Mouse (Mus musculus) CH12.LX (cell line): ENCODE measurements at regions not wholly inside any gene's neighbourhood (a gene's known extent, or its start where the extent isn't known, plus 50 kb on each side); places are given as distances from the start of the nearest gene placed in this dataset.

Experiments
- DNase-seq: peaks from one replicate; pipeline ENCODE4 v3.0.0-alpha.2; 2013; ENCODE audit errors: extremely low read depth
- H3K27ac ChIP-seq: 2 replicates; pipeline ENCODE4 v1.5.1; 2012; ENCODE audit warnings: low read depth, mild to moderate bottlenecking, control low read depth, moderate library complexity; ENCODE audit not compliant: insufficient read depth
- H3K27me3 ChIP-seq: replicated peaks from 2 replicates; pipeline ENCODE3; 2012; ENCODE audit warnings: inconsistent platforms
- H3K36me3 ChIP-seq, 2 experiments: replicated peaks in 1 of 2; 2 replicates each; pipeline versions ENCODE3 to v1.6.1; 2012; ENCODE audit warnings: inconsistent platforms in 1 of 2, low read length in 1 of 2, mild to moderate bottlenecking in 1 of 2, mixed read lengths in 1 of 2, moderate library complexity in 1 of 2; ENCODE audit not compliant: control insufficient read depth in 1 of 2, insufficient read depth in 1 of 2
- H3K4me1 ChIP-seq, 2 experiments: 2 replicates each; pipeline ENCODE4 v1.6.1; 2012; ENCODE audit warnings: inconsistent platforms in 1 of 2, moderate library complexity in 1 of 2; ENCODE audit not compliant: insufficient read depth in 2 of 2, control insufficient read depth in 1 of 2
- H3K4me2 ChIP-seq: 2 replicates; pipeline ENCODE4 v1.6.1; 2012; ENCODE audit warnings: low read depth, mild to moderate bottlenecking, control low read depth; ENCODE audit not compliant: poor library complexity, insufficient read depth, severe bottlenecking
- H3K4me3 ChIP-seq, 3 experiments: fragments of 150-350 bp in 1 of 3; sonication (generic) in 1 of 3; replicated peaks in 1 of 3; 2 replicates each; pipeline versions ENCODE3 to v1.5.1; 2011 to 2012; ENCODE audit warnings: low read depth in 2 of 3, low read length in 2 of 3, mild to moderate bottlenecking in 2 of 3, moderate library complexity in 2 of 3, control low read depth in 1 of 3, improper control_type of control experiment in 1 of 3, inconsistent platforms in 1 of 3, mixed read lengths in 1 of 3; ENCODE audit not compliant: poor library complexity in 1 of 3
- H3K79me2 ChIP-seq: replicated peaks from 2 replicates; pipeline ENCODE4 v1.6.1; 2012; ENCODE audit warnings: mild to moderate bottlenecking, moderate library complexity; ENCODE audit not compliant: control insufficient read depth, poor library complexity, insufficient read depth, severe bottlenecking; ENCODE audit errors: extremely low read depth
- H3K9ac ChIP-seq: 2 replicates; pipeline ENCODE4 v1.6.1; 2012; ENCODE audit warnings: low read depth, mild to moderate bottlenecking, control low read depth, moderate library complexity; ENCODE audit not compliant: insufficient read depth
- H3K9me3 ChIP-seq: replicated peaks from 2 replicates; pipeline ENCODE3; 2012; ENCODE audit warnings: low read length, inconsistent platforms, mixed read lengths
- CHD1 ChIP-seq: IDR thresholded peaks from 2 replicates; pipeline ENCODE4 v1.6.1; 2012; ENCODE audit warnings: low read depth, low read length, improper control_type of control experiment, inconsistent platforms
- ELF1 ChIP-seq: IDR thresholded peaks from 2 replicates; pipeline ENCODE4 v1.6.1; 2014; ENCODE audit warnings: low read depth, mild to moderate bottlenecking, inconsistent platforms, low read length, improper control_type of control experiment
- EP300 ChIP-seq: IDR thresholded peaks from 2 replicates; pipeline ENCODE4 v1.6.1; 2011; ENCODE audit warnings: low read length, improper control_type of control experiment
- ETS1 ChIP-seq: conservative IDR thresholded peaks from 2 replicates; pipeline ENCODE4 v1.6.1; 2012; ENCODE audit warnings: low read depth, mild to moderate bottlenecking, inconsistent platforms, low read length, improper control_type of control experiment, moderate library complexity
- GABPA ChIP-seq: IDR thresholded peaks from 2 replicates; pipeline ENCODE4 v1.6.1; 2012; ENCODE audit warnings: low read depth, low read length, improper control_type of control experiment, inconsistent platforms; ENCODE audit not compliant: insufficient replicate concordance
- JUN ChIP-seq: IDR thresholded peaks from 2 replicates; pipeline ENCODE4 v1.6.1; 2011; ENCODE audit warnings: low read depth, mild to moderate bottlenecking, low read length, improper control_type of control experiment, moderate library complexity; ENCODE audit not compliant: insufficient read depth
- KAT2A ChIP-seq: IDR thresholded peaks from 2 replicates; pipeline ENCODE4 v1.6.1; 2012; ENCODE audit warnings: low read length, improper control_type of control experiment, inconsistent platforms; ENCODE audit not compliant: insufficient replicate concordance
- MAFK ChIP-seq: IDR thresholded peaks from 2 replicates; pipeline ENCODE4 v1.6.1; 2011; ENCODE audit warnings: low read length, improper control_type of control experiment; ENCODE audit not compliant: insufficient replicate concordance
- MAX ChIP-seq: IDR thresholded peaks from 2 replicates; pipeline ENCODE4 v1.6.1; 2011; ENCODE audit warnings: low read length, improper control_type of control experiment
- MAZ ChIP-seq: IDR thresholded peaks from 2 replicates; pipeline ENCODE4 v1.6.1; 2012; ENCODE audit warnings: low read depth, mild to moderate bottlenecking, inconsistent platforms, low read length, improper control_type of control experiment, moderate library complexity
- NELFE ChIP-seq: IDR thresholded peaks from 2 replicates; pipeline ENCODE4 v1.6.1; 2011; ENCODE audit warnings: low read depth, low read length, improper control_type of control experiment
- PAX5 ChIP-seq: IDR thresholded peaks from 2 replicates; pipeline ENCODE4 v1.6.1; 2012; ENCODE audit warnings: low read length, inconsistent platforms, mixed read lengths
- POLR2A ChIP-seq: IDR thresholded peaks from 2 replicates; pipeline ENCODE4 v1.6.1; 2011; ENCODE audit warnings: low read depth, mild to moderate bottlenecking, improper control_type of control experiment, low read length
- POLR2AphosphoS2 ChIP-seq: IDR thresholded peaks from 2 replicates; pipeline ENCODE4 v1.6.1; 2011; ENCODE audit warnings: low read depth, low read length, improper control_type of control experiment
- RCOR1 ChIP-seq: conservative IDR thresholded peaks from 2 replicates; pipeline ENCODE4 v1.6.1; 2012; ENCODE audit warnings: low read depth, mild to moderate bottlenecking, inconsistent platforms, low read length, improper control_type of control experiment
- SIN3A ChIP-seq: IDR thresholded peaks from 2 replicates; pipeline ENCODE4 v1.6.1; 2012; ENCODE audit warnings: low read length, improper control_type of control experiment, inconsistent platforms
- UBTF ChIP-seq: IDR thresholded peaks from 2 replicates; pipeline ENCODE4 v1.6.1; 2012; ENCODE audit warnings: low read depth, mild to moderate bottlenecking, inconsistent platforms, low read length, improper control_type of control experiment, moderate library complexity
- ZMIZ1 ChIP-seq: IDR thresholded peaks from 2 replicates; pipeline ENCODE4 v1.6.1; 2012; ENCODE audit warnings: low read depth, mild to moderate bottlenecking, inconsistent platforms, low read length, improper control_type of control experiment
- ZNF384 ChIP-seq: IDR thresholded peaks from 2 replicates; pipeline ENCODE4 v1.6.1; 2012; ENCODE audit warnings: low read depth, low read length, improper control_type of control experiment, inconsistent platforms
- dilution Hi-C: fragments of 300-500 bp; cut with MboI; formaldehyde crosslinking; loops from 2 replicates; pipeline ENCODE4 v1.14.3; 2020; ENCODE audit warnings: low sequenced_read_pairs; ENCODE audit not compliant: extremely low pct_unique_long_range_greater_than_20kb, extremely low pct_ligation_motif_present
- in situ Hi-C: fragments of 300-500 bp; cut with MboI; formaldehyde crosslinking; loops from 3 replicates; pipeline ENCODE4 v1.14.3; 2019; ENCODE audit warnings: low sequenced_read_pairs, low pct_ligation_motif_present, low pct_unique_long_range_greater_than_20kb, mixed read lengths

- peaks cover 0 to 13% of the 10 kb centered on the region in 2 experiments; a peak in 2 of 4 replicates for H3K4me1 ChIP-seq
- H3K9ac ChIP-seq = no peak overlapping the region
- H3K27ac ChIP-seq = no peak overlapping the region
- H3K4me2 ChIP-seq = no peak overlapping the region
- no peaks in the 10 kb centered on the region for H3K79me2 ChIP-seq
- no peak overlapping the region for H3K4me3 ChIP-seq
- TF ChIP-seq CHD1 (no peak), POLR2A (no peak), ELF1 (no peak), UBTF (no peak), SIN3A (no peak), MAX (no peak), NELFE (no peak), PAX5 (no peak), RCOR1 (no peak), EP300 (no peak)
- no peaks in the 10 kb centered on the region for H3K9me3 ChIP-seq
- dilution Hi-C loops = no loop called here
- H3K36me3 ChIP-seq = no peaks in the 10 kb centered on the region
- no peaks in the 10 kb centered on the region for H3K27me3 ChIP-seq
- DNase-seq = no peak
- in situ Hi-C loops = no loop called here
Observed at GRCm38 (mm10) chr11:110716369-110716768, 251.5 kb upstream of the Kcnj16 start.

GRCm38 (mm10) chr11:110722701-110723100 lies 245.1 kb upstream of the Kcnj16 start:
- TF ChIP-seq ZNF384 (no peak), EP300 (no peak), ZMIZ1 (no peak), MAZ (no peak)
- H3K27me3 ChIP-seq = no peaks in the 10 kb centered on the region
- H3K27ac ChIP-seq = no peak overlapping the region
- no peaks in the 10 kb centered on the region for H3K79me2 ChIP-seq
- dilution Hi-C loops = no loop called here
- H3K4me2 ChIP-seq = no peak overlapping the region
- no peak overlapping the region for H3K4me3 ChIP-seq
- H3K9ac ChIP-seq = no peak overlapping the region
- H3K9me3 ChIP-seq = no peaks in the 10 kb centered on the region
- DNase-seq = no peak
- H3K4me1 ChIP-seq = no peaks in the 10 kb centered on the region
- H3K36me3 ChIP-seq = no peaks in the 10 kb centered on the region
- in situ Hi-C loops = no loop called here

GRCm38 (mm10) chr11:110723971-110724370 lies 243.9 kb upstream of the Kcnj16 start:
- no peak overlapping the region for H3K9ac ChIP-seq
- H3K9me3 ChIP-seq = no peaks in the 10 kb centered on the region
- DNase-seq = no peak
- no peaks in the 10 kb centered on the region for H3K27me3 ChIP-seq
- H3K27ac ChIP-seq = no peak overlapping the region
- in situ Hi-C loops = no loop called here
- no peak overlapping the region for H3K4me3 ChIP-seq
- H3K4me1 ChIP-seq = no peaks in the 10 kb centered on the region
- no peak overlapping the region for H3K4me2 ChIP-seq
- H3K36me3 ChIP-seq = no peaks in the 10 kb centered on the region
- H3K79me2 ChIP-seq = no peaks in the 10 kb centered on the region
- no peak for TF ChIP-seq MAX
- TF ChIP-seq KAT2A = no peak
- TF ChIP-seq SIN3A = no peak
- TF ChIP-seq UBTF = no peak
- no peak for TF ChIP-seq EP300
- no peak for TF ChIP-seq ETS1
- no peak for TF ChIP-seq POLR2AphosphoS2
- TF ChIP-seq GABPA = no peak
- no peak for TF ChIP-seq JUN
- no peak for TF ChIP-seq MAFK
- no peak for TF ChIP-seq NELFE
- TF ChIP-seq POLR2A = no peak
- TF ChIP-seq RCOR1 = no peak
- dilution Hi-C loops = no loop called here
